Mouse (Mus musculus) brain, embryonic 14.5 days (tissue): ENCODE results near the gene Nme7.

ENCODE experiments used
- CTCF ChIP-seq: fragments of 200-500 bp; IDR thresholded peaks from 2 replicates; pipeline ENCODE4 v1.5.1; 2012; ENCODE audit warnings: inconsistent platforms, mild to moderate bottlenecking, moderate library complexity, borderline replicate concordance; ENCODE audit not compliant: insufficient read depth, insufficient read length; ENCODE audit errors: extremely low read depth
- POLR2A ChIP-seq: fragments of 200-500 bp; IDR thresholded peaks from 2 replicates; pipeline ENCODE4 v1.6.1; 2012; ENCODE audit warnings: mild to moderate bottlenecking, inconsistent platforms, borderline replicate concordance; ENCODE audit not compliant: poor library complexity, insufficient read depth, insufficient read length, severe bottlenecking; ENCODE audit errors: extremely low read depth

- TF ChIP-seq CTCF (no peak), POLR2A (no peak)
Observed at GRCm38 (mm10) chr1:164301949-164302348, 2.0 kb upstream of the Nme7 start.
